Mouse (Mus musculus) ES-E14 (cell line): Measurements from ENCODE around the gene Muc4. TPM values are rescaled to one million over a fixed set of nuclear protein-coding genes. Genes with fewer than 3 reads are reported as not detected.

Experiments used
- DNase-seq: peaks from one replicate; pipeline ENCODE4 v3.0.0-alpha.2; 2013; ENCODE audit warnings: low read depth, low spot score
- H3K27ac ChIP-seq: 2 replicates; pipeline ENCODE4 v1.5.1; 2012; ENCODE audit warnings: low read depth, mild to moderate bottlenecking, low read length, moderate library complexity, mixed read lengths; ENCODE audit not compliant: poor library complexity, insufficient read depth, severe bottlenecking
- H3K36me3 ChIP-seq: 2 replicates; pipeline ENCODE4 v1.6.1; 2012; ENCODE audit warnings: mild to moderate bottlenecking, low read length, moderate library complexity, mixed read lengths; ENCODE audit not compliant: control insufficient read depth, poor library complexity, insufficient read depth, severe bottlenecking
- H3K4me1 ChIP-seq, 2 experiments: fragments of 150-350 bp in 1 of 2; sonication (generic) in 1 of 2; 2 replicates each; pipeline ENCODE4 v1.6.1; 2012; ENCODE audit warnings: low read length in 2 of 2, mild to moderate bottlenecking in 1 of 2, mixed read lengths in 1 of 2; ENCODE audit not compliant: control insufficient read depth in 2 of 2, insufficient read depth in 2 of 2, poor library complexity in 1 of 2
- H3K4me3 ChIP-seq, 2 experiments: fragments of 150-350 bp in 1 of 2; sonication (generic) in 1 of 2; 2 replicates each; pipeline ENCODE4 v1.5.1; 2012; ENCODE audit warnings: low read length in 2 of 2, low read depth in 1 of 2, mild to moderate bottlenecking in 1 of 2, mixed read lengths in 1 of 2; ENCODE audit not compliant: insufficient read depth in 1 of 2, poor library complexity in 1 of 2, severe bottlenecking in 1 of 2
- H3K9ac ChIP-seq: 2 replicates; pipeline ENCODE4 v1.6.1; 2012; ENCODE audit warnings: low read depth, mild to moderate bottlenecking, low read length, mixed read lengths; ENCODE audit not compliant: poor library complexity, insufficient read depth, severe bottlenecking
- H3K9me3 ChIP-seq: fragments of 150-350 bp; sonication (generic); 2 replicates; pipeline ENCODE4 v1.6.1; 2012; ENCODE audit warnings: low read depth, mild to moderate bottlenecking, low read length; ENCODE audit not compliant: control insufficient read depth, insufficient read depth
- CHD2 ChIP-seq: IDR thresholded peaks from 2 replicates; pipeline ENCODE4 v1.6.1; 2014; ENCODE audit warnings: mild to moderate bottlenecking, low read depth, low read length, inconsistent platforms
- HCFC1 ChIP-seq: IDR thresholded peaks from 2 replicates; pipeline ENCODE4 v1.6.1; 2012; ENCODE audit warnings: low read length, inconsistent platforms, borderline replicate concordance; ENCODE audit not compliant: insufficient read depth
- MAFK ChIP-seq: IDR thresholded peaks from 2 replicates; pipeline ENCODE4 v1.6.1; 2014; ENCODE audit warnings: mild to moderate bottlenecking, low read depth, low read length, inconsistent platforms; ENCODE audit not compliant: insufficient read depth
- ZC3H11A ChIP-seq: IDR thresholded peaks from 2 replicates; pipeline ENCODE4 v1.6.1; 2012; ENCODE audit warnings: low read depth, mild to moderate bottlenecking, inconsistent platforms, low read length, borderline replicate concordance
- ZNF384 ChIP-seq: IDR thresholded peaks from 2 replicates; pipeline ENCODE4 v1.6.1; 2012; ENCODE audit warnings: low read depth, low read length, inconsistent platforms
- in situ Hi-C, 2 experiments: fragments of 600-800 bp; cut with MboI; formaldehyde crosslinking; loops; one replicate each; pipeline ENCODE4 v1.15.1; 2025; ENCODE audit warnings: low sequenced_read_pairs in 2 of 2, inconsistent platforms in 1 of 2; ENCODE audit not compliant: unreplicated experiment in 2 of 2
- total RNA-seq: library from RNA; depleted of rRNA; stranded (reverse); fragments of 300-350 nt; gene quantifications from 2 replicates; pipeline ENCODE4 v1.2.3, GENCODE M21; 2012

The Muc4 gene
- total RNA-seq, 1 experiment, result 0.13 TPM

DNA sequence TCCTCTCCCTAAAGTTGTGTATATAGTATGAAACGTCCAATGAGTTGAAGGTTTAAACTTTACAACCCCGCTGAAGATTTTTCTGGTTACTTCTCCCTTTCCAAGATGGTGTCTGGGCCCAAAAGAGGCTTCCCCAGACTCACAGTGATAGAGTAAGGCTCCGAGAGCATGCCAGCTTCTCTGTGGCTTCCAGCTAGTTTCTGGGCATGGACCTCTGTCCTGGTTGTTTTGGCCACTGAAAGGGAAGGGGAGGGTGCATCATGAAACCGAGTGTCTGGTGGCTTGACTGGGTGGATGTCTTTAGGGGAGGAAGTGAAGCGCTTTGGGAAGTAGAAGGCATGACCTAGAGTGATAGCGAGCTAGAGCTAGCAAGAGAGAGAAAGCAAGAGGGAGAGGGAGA is 29.3 kb downstream of the Muc4 start:
- in situ Hi-C loops, result no loop called here
- no peak for DNase-seq
- no peak for TF ChIP-seq HCFC1
- TF ChIP-seq ZC3H11A, result no peak
- TF ChIP-seq CHD2, result no peak
- TF ChIP-seq ZNF384, result no peak
- TF ChIP-seq MAFK, result no peak
- Histone ChIP-seq H3K36me3 (no peaks in the 10 kb centered on the region), H3K27ac (no peak overlapping the region), H3K9me3 (no peaks in the 10 kb centered on the region), H3K9ac (no peak overlapping the region), H3K4me1 (no peaks in the 10 kb centered on the region), H3K4me3 (no peak overlapping the region)

DNA sequence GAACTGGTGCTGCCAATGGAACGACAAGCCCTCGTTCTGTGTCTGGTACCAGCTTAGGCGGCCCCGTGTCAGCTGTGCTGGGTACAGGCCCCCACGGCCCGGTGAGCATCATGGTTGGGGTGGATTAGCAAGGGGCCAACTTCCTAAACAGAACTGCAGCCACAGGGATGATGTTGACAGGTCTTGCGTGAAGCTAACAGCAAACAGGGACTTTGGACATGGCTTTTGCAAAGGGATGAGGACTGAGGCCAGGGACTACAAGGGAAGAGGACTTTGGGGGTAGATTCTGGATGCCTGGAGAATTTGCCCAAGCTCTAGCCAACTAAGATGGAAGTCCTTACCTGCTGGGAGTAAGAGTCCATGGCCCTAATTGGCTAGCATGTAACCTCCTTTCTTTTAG is 31.2 kb downstream of the Muc4 start:
- H3K9ac ChIP-seq, result no peak overlapping the region
- H3K9me3 ChIP-seq, result no peaks in the 10 kb centered on the region
- H3K4me3 ChIP-seq, result no peak overlapping the region
- no peak for DNase-seq
- no peaks in the 10 kb centered on the region for H3K4me1 ChIP-seq
- no peak overlapping the region for H3K27ac ChIP-seq
- in situ Hi-C loops, result no loop called here
- H3K36me3 ChIP-seq, result no peaks in the 10 kb centered on the region
- no peak for TF ChIP-seq MAFK
- TF ChIP-seq CHD2, result no peak
- no peak for TF ChIP-seq ZNF384
- no peak for TF ChIP-seq ZC3H11A
- no peak for TF ChIP-seq HCFC1

DNA sequence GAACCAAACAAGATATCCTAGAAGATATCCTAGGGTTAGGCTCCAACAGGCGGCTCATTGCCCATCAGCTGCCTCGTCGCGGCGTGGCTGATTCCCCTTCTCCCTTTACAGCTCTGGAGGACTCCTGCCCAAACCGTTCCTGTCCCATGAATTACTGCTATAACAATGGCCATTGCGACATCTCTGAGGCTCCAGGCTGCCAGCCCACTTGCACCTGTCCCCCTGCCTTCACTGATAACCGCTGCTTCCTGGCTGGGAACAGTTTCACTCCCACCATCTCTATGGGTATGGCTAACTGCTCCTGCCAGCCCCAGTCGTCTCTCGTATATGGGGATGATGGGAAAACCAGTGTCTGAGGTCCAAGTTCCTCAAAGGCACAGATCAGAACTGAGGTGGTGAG is 41.0 kb downstream of the Muc4 start:
- no peak overlapping the region for H3K27ac ChIP-seq
- H3K36me3 ChIP-seq, result no peaks in the 10 kb centered on the region
- DNase-seq, result no peak
- no peaks in the 10 kb centered on the region for H3K9me3 ChIP-seq
- no peak overlapping the region for H3K9ac ChIP-seq
- in situ Hi-C loops, result no loop called here
- H3K4me3 ChIP-seq, result no peak overlapping the region
- TF ChIP-seq CHD2, result no peak
- no peak for TF ChIP-seq ZC3H11A
- no peak for TF ChIP-seq HCFC1
- no peak for TF ChIP-seq ZNF384
- no peak for TF ChIP-seq MAFK
- no peaks in the 10 kb centered on the region for H3K4me1 ChIP-seq

DNA sequence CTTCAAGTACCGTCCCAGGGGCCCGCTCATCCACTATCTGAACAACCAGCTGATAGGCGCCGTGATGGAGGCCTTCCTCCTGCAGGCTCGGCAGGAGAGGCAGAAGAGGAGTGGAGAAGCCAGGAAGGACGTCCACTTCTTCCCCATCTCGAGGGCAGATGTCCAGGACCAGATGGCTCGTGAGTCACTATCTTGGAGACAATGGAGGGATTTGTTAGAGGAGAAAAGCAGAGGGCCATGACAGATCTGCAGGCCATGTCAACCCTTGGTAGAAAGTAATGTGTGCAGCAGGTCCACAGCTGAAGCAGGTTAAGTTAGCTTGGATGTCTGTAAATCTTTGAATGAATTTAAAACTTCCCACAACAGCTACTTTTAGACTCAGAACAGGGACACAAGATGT is 43.3 kb downstream of the Muc4 start:
- no peaks in the 10 kb centered on the region for H3K36me3 ChIP-seq
- no peak for TF ChIP-seq ZC3H11A
- no peak for TF ChIP-seq CHD2
- no peak for TF ChIP-seq HCFC1
- no peak for TF ChIP-seq ZNF384
- no peak for TF ChIP-seq MAFK
- in situ Hi-C loops, result no loop called here
- no peak for DNase-seq
- no peak overlapping the region for H3K9ac ChIP-seq
- H3K9me3 ChIP-seq, result no peaks in the 10 kb centered on the region
- no peaks in the 10 kb centered on the region for H3K4me1 ChIP-seq
- no peak overlapping the region for H3K4me3 ChIP-seq
- no peak overlapping the region for H3K27ac ChIP-seq

DNA sequence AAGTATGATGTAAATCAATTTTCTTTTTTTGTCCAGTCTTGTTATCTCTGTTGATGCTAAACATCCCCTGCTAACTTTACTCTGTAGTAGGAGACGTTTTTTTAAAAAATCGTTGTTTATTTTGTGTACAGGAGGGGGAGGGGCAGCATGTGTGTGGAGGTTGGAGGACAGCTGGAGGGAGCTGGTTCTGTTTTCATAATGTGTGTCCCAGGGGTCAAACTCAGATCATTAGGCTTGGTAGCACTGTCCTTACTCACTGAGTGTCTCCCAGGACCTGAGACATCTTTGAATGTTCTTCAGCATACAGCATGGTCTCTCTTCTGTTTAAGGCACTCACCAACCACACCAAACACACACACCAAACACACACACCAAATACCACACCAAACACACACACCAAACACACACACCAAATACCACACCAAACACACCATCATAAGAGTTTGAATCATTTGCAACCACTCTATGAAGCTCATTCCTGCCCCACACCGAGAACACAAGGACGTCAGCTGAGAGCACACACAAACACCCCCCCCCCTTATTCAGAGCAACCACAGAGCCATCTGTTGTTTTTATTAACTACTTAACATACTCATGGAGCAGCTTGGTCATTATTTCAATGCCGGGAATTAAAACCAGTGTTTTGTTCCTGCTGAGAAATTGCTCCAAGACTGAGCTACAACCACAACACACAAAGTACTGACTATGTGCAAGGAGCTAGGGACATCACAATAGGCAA is 47.8 kb downstream of the Muc4 start:
- DNase-seq, result no peak
- Histone ChIP-seq H3K27ac (no peak overlapping the region), H3K9ac (no peak overlapping the region), H3K9me3 (no peaks in the 10 kb centered on the region), H3K4me3 (no peak overlapping the region), H3K36me3 (no peaks in the 10 kb centered on the region), H3K4me1 (no peaks in the 10 kb centered on the region)
- in situ Hi-C loops, result no loop called here
- TF ChIP-seq ZC3H11A (no peak), MAFK (no peak), ZNF384 (no peak), HCFC1 (no peak)
